Mouse (Mus musculus): ENCODE data around the gene Fam162a. TPM values are rescaled to one million over a fixed set of nuclear protein-coding genes. Genes with fewer than 3 reads are reported as not detected.

Fam162a gene
- polyA plus RNA-seq, 1 experiment: 94.6 TPM

- 86% methylated on average over 11 of the region's 11 CpGs for WGBS
- Histone ChIP-seq H3K27ac (ENCODE audit: insufficient read depth, low read depth, low read length) (no peak overlapping the region), H3K36me3 (ENCODE audit: control insufficient read depth, insufficient read depth, low read length) (no peaks in the 10 kb centered on the region), H3K4me1 (ENCODE audit: control insufficient read depth, insufficient read depth, low read length) (peaks cover 3% of the 10 kb centered on the region; the same call in 1 of the 2 replicates), H3K4me3 (ENCODE audit: insufficient read depth, low read depth, low read length) (no peak overlapping the region), H3K27me3 (replicated peaks; ENCODE audit: control insufficient read depth, insufficient read depth, low read length) (no peaks in the 10 kb centered on the region)
- no peak for DNase-seq
- TF ChIP-seq POLR2A (IDR thresholded peaks at IDR 0.05; ENCODE audit: low read depth, low read length) (no peak), CTCF (conservative IDR thresholded peaks at IDR 0.05; ENCODE audit: insufficient read depth, insufficient read length, low read depth, low read length) (no peak)
Measured at GRCm38 (mm10) chr16:36090785-36091509, 19.6 kb upstream of the Fam162a start.

GRCm38 (mm10) chr16:36089850-36090616, 18.6 kb upstream of the Fam162a start:
- DNase-seq: peak; percentile 79
- TF ChIP-seq CTCF (conservative IDR thresholded peaks at IDR 0.05; ENCODE audit: insufficient read depth, insufficient read length, low read depth, low read length): peak; percentile 50
- no peak for TF ChIP-seq POLR2A (IDR thresholded peaks at IDR 0.05; ENCODE audit: low read depth, low read length)
- no peak overlapping the region for H3K4me3 ChIP-seq (ENCODE audit: insufficient read depth, low read depth, low read length)
- H3K36me3 ChIP-seq (ENCODE audit: control insufficient read depth, insufficient read depth, low read length): no peaks in the 10 kb centered on the region
- H3K27ac ChIP-seq (ENCODE audit: insufficient read depth, low read depth, low read length): peak overlapping the region; percentile 33; the same call in 1 of the 2 replicates
- WGBS: 40% methylated on average over 8 of the region's 8 CpGs
- H3K27me3 ChIP-seq (replicated peaks; ENCODE audit: control insufficient read depth, insufficient read depth, low read length): no peaks in the 10 kb centered on the region
- H3K4me1 ChIP-seq (ENCODE audit: control insufficient read depth, insufficient read depth, low read length): peaks cover 3% of the 10 kb centered on the region; the same call in 1 of the 2 replicates

- 53% methylated on average over 7 of the region's 7 CpGs for WGBS
- no peaks in the 10 kb centered on the region for H3K27me3 ChIP-seq (replicated peaks; ENCODE audit: control insufficient read depth, insufficient read depth, low read length)
- no peaks in the 10 kb centered on the region for H3K36me3 ChIP-seq (ENCODE audit: control insufficient read depth, insufficient read depth, low read length)
- peak; percentile 64 for DNase-seq
- H3K4me1 ChIP-seq (ENCODE audit: control insufficient read depth, insufficient read depth, low read length): peaks cover 3% of the 10 kb centered on the region; the same call in 1 of the 2 replicates
- TF ChIP-seq POLR2A (IDR thresholded peaks at IDR 0.05; ENCODE audit: low read depth, low read length) (no peak), CTCF (conservative IDR thresholded peaks at IDR 0.05; ENCODE audit: insufficient read depth, insufficient read length, low read depth, low read length) (no peak)
- no peak overlapping the region for H3K27ac ChIP-seq (ENCODE audit: insufficient read depth, low read depth, low read length)
- no peak overlapping the region for H3K4me3 ChIP-seq (ENCODE audit: insufficient read depth, low read depth, low read length)
Measured at GRCm38 (mm10) chr16:36089065-36089464, 17.7 kb upstream of the Fam162a start.

- no peaks in the 10 kb centered on the region for H3K36me3 ChIP-seq (ENCODE audit: control insufficient read depth, insufficient read depth, low read length)
- DNase-seq: peak; percentile 74
- WGBS: 38% methylated on average over 4 of the region's 4 CpGs
- H3K27ac ChIP-seq (ENCODE audit: insufficient read depth, low read depth, low read length): no peak overlapping the region
- H3K27me3 ChIP-seq (replicated peaks; ENCODE audit: control insufficient read depth, insufficient read depth, low read length): no peaks in the 10 kb centered on the region
- TF ChIP-seq CTCF (conservative IDR thresholded peaks at IDR 0.05; ENCODE audit: insufficient read depth, insufficient read length, low read depth, low read length) (no peak), POLR2A (IDR thresholded peaks at IDR 0.05; ENCODE audit: low read depth, low read length) (no peak)
- H3K4me1 ChIP-seq (ENCODE audit: control insufficient read depth, insufficient read depth, low read length): peaks cover 3% of the 10 kb centered on the region; the same call in 1 of the 2 replicates
- no peak overlapping the region for H3K4me3 ChIP-seq (ENCODE audit: insufficient read depth, low read depth, low read length)
Measured at GRCm38 (mm10) chr16:36087846-36088245, 16.5 kb upstream of the Fam162a start.

GRCm38 (mm10) chr16:36079916-36080315, 8.5 kb upstream of the Fam162a start:
- 94% methylated on average over 3 of the region's 3 CpGs for WGBS
- H3K27ac ChIP-seq (ENCODE audit: insufficient read depth, low read depth, low read length): no peak overlapping the region
- no peaks in the 10 kb centered on the region for H3K36me3 ChIP-seq (ENCODE audit: control insufficient read depth, insufficient read depth, low read length)
- H3K4me3 ChIP-seq (ENCODE audit: insufficient read depth, low read depth, low read length): no peak overlapping the region
- no peaks in the 10 kb centered on the region for H3K27me3 ChIP-seq (replicated peaks; ENCODE audit: control insufficient read depth, insufficient read depth, low read length)
- TF ChIP-seq CTCF (conservative IDR thresholded peaks at IDR 0.05; ENCODE audit: insufficient read depth, insufficient read length, low read depth, low read length) (no peak), POLR2A (IDR thresholded peaks at IDR 0.05; ENCODE audit: low read depth, low read length) (no peak)
- no peaks in the 10 kb centered on the region for H3K4me1 ChIP-seq (ENCODE audit: control insufficient read depth, insufficient read depth, low read length)
- DNase-seq: no peak

- Histone ChIP-seq H3K4me1 (ENCODE audit: control insufficient read depth, insufficient read depth, low read length) (no peaks in the 10 kb centered on the region), H3K27me3 (replicated peaks; ENCODE audit: control insufficient read depth, insufficient read depth, low read length) (no peaks in the 10 kb centered on the region), H3K4me3 (ENCODE audit: insufficient read depth, low read depth, low read length) (no peak overlapping the region), H3K27ac (ENCODE audit: insufficient read depth, low read depth, low read length) (no peak overlapping the region), H3K36me3 (ENCODE audit: control insufficient read depth, insufficient read depth, low read length) (no peaks in the 10 kb centered on the region)
- 92% methylated on average over 3 of the region's 3 CpGs for WGBS
- DNase-seq: no peak
- TF ChIP-seq POLR2A (IDR thresholded peaks at IDR 0.05; ENCODE audit: low read depth, low read length) (no peak), CTCF (conservative IDR thresholded peaks at IDR 0.05; ENCODE audit: insufficient read depth, insufficient read length, low read depth, low read length) (no peak)
Measured at GRCm38 (mm10) chr16:36074772-36075171, 3.4 kb upstream of the Fam162a start.
